Mouse (Mus musculus): Measurements from ENCODE around the gene Olfr1015. TPM values are rescaled to one million over a fixed set of nuclear protein-coding genes. Genes with fewer than 3 reads are reported as not detected.

Gene Olfr1015
- not detected for polyA plus RNA-seq (2015; fragmentation: Illumina TruSeq; extraction: RNeasy Lipid Tissue Mini Kit (QIAGEN cat#74804); ENCODE audit: insufficient read depth, low replicate concordance)

DNA sequence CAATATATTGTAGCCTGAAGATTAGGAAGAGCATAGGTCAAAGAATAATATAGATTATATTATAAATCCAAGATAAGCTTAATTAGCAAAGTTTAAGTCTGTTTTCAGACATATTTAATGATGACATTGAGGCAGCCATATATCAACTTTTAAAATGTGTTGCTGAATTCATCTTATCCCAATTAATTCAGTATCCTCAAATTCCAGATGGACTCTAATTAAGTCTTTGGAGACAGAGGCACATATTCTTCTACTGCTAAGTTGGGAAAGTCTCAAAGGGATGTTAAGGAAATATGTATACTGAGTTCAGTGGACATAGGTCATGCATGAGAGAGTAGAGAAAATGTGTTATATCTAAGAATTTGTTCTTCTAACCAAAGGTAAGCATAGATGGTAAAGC, at the start of gene Olfr1015:
Gene Olfr1015, plus strand, starts transcription at position 301 of the 400 bp plus-strand sequence.

GRCm38 (mm10) chr2:85762666-85763065, 19.2 kb upstream of the Olfr1015 start, which contains the start of gene Olfr1012:
Gene Olfr1012, minus strand, starts transcription at chr2:85762766.

GRCm38 (mm10) chr2:85766798-85767197, 15.0 kb upstream of the Olfr1015 start, which contains the start of gene Olfr1013:
Gene Olfr1013, plus strand, starts transcription at chr2:85767098.

GRCm38 (mm10) chr2:85772413-85772812, 9.4 kb upstream of the Olfr1015 start, which contains the start of gene Olfr1014:
Gene Olfr1014, plus strand, starts transcription at chr2:85772713.

DNA sequence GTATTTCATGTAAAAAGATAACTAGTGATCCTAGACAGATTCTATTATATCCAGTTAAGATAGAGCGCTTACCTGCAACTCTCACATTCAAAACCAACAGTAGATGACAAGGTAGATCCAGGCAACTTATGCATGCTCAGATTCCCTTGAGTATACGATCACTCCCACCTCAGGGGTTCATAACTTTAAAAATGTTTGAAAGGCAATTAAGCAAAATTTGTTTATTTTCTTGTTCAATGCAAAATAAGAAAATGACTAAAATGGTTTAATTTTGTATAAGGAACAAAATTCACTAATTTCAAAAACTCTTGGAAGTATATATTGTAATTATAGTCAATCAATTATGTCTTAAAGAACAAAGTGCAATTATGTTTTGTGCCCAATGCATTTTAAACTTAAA, 20.6 kb downstream of the Olfr1015 start, which contains the start of gene Olfr1016:
Gene Olfr1016, minus strand, starts transcription at position 101 of the 400 bp plus-strand sequence.

DNA sequence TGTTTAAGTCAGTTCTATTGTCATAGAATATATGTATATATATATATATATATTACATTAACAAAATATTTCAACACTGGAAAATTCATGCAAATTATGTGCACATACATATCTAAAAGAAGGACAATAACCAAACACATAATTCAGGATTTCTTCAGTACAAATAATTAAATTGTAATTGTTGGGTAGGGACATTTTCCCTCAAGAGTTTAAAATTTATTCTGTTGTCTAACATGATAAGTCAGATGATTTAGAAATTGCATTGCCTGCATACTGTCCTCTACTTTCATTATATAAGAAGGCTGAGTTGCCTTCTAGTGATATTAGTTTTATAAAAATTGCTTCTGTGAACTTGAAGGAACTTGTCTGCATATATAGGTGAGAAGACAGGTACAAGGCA, 36.4 kb downstream of the Olfr1015 start, which contains the start of gene Olfr1018:
Gene Olfr1018, plus strand, starts transcription at position 301 of the 400 bp plus-strand sequence.

Other genes starting within 250 kb of the Olfr1015 start
- not detected for gene Olfr996, start 202.8 kb upstream of the Olfr1015 start, polyA plus RNA-seq (2015; fragmentation: Illumina TruSeq; extraction: RNeasy Lipid Tissue Mini Kit (QIAGEN cat#74804); ENCODE audit: insufficient read depth, low replicate concordance)
- not detected for gene Olfr998, start 193.1 kb upstream of the Olfr1015 start, polyA plus RNA-seq (2015; fragmentation: Illumina TruSeq; extraction: RNeasy Lipid Tissue Mini Kit (QIAGEN cat#74804); ENCODE audit: insufficient read depth, low replicate concordance)
- not detected for gene Olfr1000, start 170.1 kb upstream of the Olfr1015 start, polyA plus RNA-seq (2015; fragmentation: Illumina TruSeq; extraction: RNeasy Lipid Tissue Mini Kit (QIAGEN cat#74804); ENCODE audit: insufficient read depth, low replicate concordance)
- gene Olfr1002, start 131.3 kb upstream of the Olfr1015 start, polyA plus RNA-seq (2015; fragmentation: Illumina TruSeq; extraction: RNeasy Lipid Tissue Mini Kit (QIAGEN cat#74804); ENCODE audit: insufficient read depth, low replicate concordance): not detected
- not detected for gene Olfr154, start 117.6 kb upstream of the Olfr1015 start, polyA plus RNA-seq (2015; fragmentation: Illumina TruSeq; extraction: RNeasy Lipid Tissue Mini Kit (QIAGEN cat#74804); ENCODE audit: insufficient read depth, low replicate concordance)
- not detected for gene Olfr1006, start 103.2 kb upstream of the Olfr1015 start, polyA plus RNA-seq (2015; fragmentation: Illumina TruSeq; extraction: RNeasy Lipid Tissue Mini Kit (QIAGEN cat#74804); ENCODE audit: insufficient read depth, low replicate concordance)
- not detected for gene Olfr1008, start 92.6 kb upstream of the Olfr1015 start, polyA plus RNA-seq (2015; fragmentation: Illumina TruSeq; extraction: RNeasy Lipid Tissue Mini Kit (QIAGEN cat#74804); ENCODE audit: insufficient read depth, low replicate concordance)
- gene Olfr1009, start 66.6 kb upstream of the Olfr1015 start, polyA plus RNA-seq (2015; fragmentation: Illumina TruSeq; extraction: RNeasy Lipid Tissue Mini Kit (QIAGEN cat#74804); ENCODE audit: insufficient read depth, low replicate concordance): not detected
- not detected for gene Olfr1012, start 19.3 kb upstream of the Olfr1015 start, polyA plus RNA-seq (2015; fragmentation: Illumina TruSeq; extraction: RNeasy Lipid Tissue Mini Kit (QIAGEN cat#74804); ENCODE audit: insufficient read depth, low replicate concordance)
- gene Olfr1013, start 14.9 kb upstream of the Olfr1015 start, polyA plus RNA-seq (2015; fragmentation: Illumina TruSeq; extraction: RNeasy Lipid Tissue Mini Kit (QIAGEN cat#74804); ENCODE audit: insufficient read depth, low replicate concordance): not detected
- gene Olfr1014, start 9.3 kb upstream of the Olfr1015 start, polyA plus RNA-seq (2015; fragmentation: Illumina TruSeq; extraction: RNeasy Lipid Tissue Mini Kit (QIAGEN cat#74804); ENCODE audit: insufficient read depth, low replicate concordance): not detected
- gene Olfr1016, start 20.5 kb downstream of the Olfr1015 start, polyA plus RNA-seq (2015; fragmentation: Illumina TruSeq; extraction: RNeasy Lipid Tissue Mini Kit (QIAGEN cat#74804); ENCODE audit: insufficient read depth, low replicate concordance): not detected
- not detected for gene Olfr1018, start 36.5 kb downstream of the Olfr1015 start, polyA plus RNA-seq (2015; fragmentation: Illumina TruSeq; extraction: RNeasy Lipid Tissue Mini Kit (QIAGEN cat#74804); ENCODE audit: insufficient read depth, low replicate concordance)
- not detected for gene Olfr1019, start 63.5 kb downstream of the Olfr1015 start, polyA plus RNA-seq (2015; fragmentation: Illumina TruSeq; extraction: RNeasy Lipid Tissue Mini Kit (QIAGEN cat#74804); ENCODE audit: insufficient read depth, low replicate concordance)
- not detected for gene Olfr1020, start 65.0 kb downstream of the Olfr1015 start, polyA plus RNA-seq (2015; fragmentation: Illumina TruSeq; extraction: RNeasy Lipid Tissue Mini Kit (QIAGEN cat#74804); ENCODE audit: insufficient read depth, low replicate concordance)
- gene Olfr1022, start 86.6 kb downstream of the Olfr1015 start, polyA plus RNA-seq (2015; fragmentation: Illumina TruSeq; extraction: RNeasy Lipid Tissue Mini Kit (QIAGEN cat#74804); ENCODE audit: insufficient read depth, low replicate concordance): not detected
- gene Olfr1023, start 103.6 kb downstream of the Olfr1015 start, polyA plus RNA-seq (2015; fragmentation: Illumina TruSeq; extraction: RNeasy Lipid Tissue Mini Kit (QIAGEN cat#74804); ENCODE audit: insufficient read depth, low replicate concordance): not detected
- not detected for gene Olfr1024, start 123.0 kb downstream of the Olfr1015 start, polyA plus RNA-seq (2015; fragmentation: Illumina TruSeq; extraction: RNeasy Lipid Tissue Mini Kit (QIAGEN cat#74804); ENCODE audit: insufficient read depth, low replicate concordance)
- gene Olfr1025-ps1, start 133.2 kb downstream of the Olfr1015 start, polyA plus RNA-seq (2015; fragmentation: Illumina TruSeq; extraction: RNeasy Lipid Tissue Mini Kit (QIAGEN cat#74804); ENCODE audit: insufficient read depth, low replicate concordance): not detected
- not detected for gene Olfr1026, start 139.5 kb downstream of the Olfr1015 start, polyA plus RNA-seq (2015; fragmentation: Illumina TruSeq; extraction: RNeasy Lipid Tissue Mini Kit (QIAGEN cat#74804); ENCODE audit: insufficient read depth, low replicate concordance)
- not detected for gene Olfr1028, start 168.4 kb downstream of the Olfr1015 start, polyA plus RNA-seq (2015; fragmentation: Illumina TruSeq; extraction: RNeasy Lipid Tissue Mini Kit (QIAGEN cat#74804); ENCODE audit: insufficient read depth, low replicate concordance)
- gene Olfr1029, start 191.9 kb downstream of the Olfr1015 start, polyA plus RNA-seq (2015; fragmentation: Illumina TruSeq; extraction: RNeasy Lipid Tissue Mini Kit (QIAGEN cat#74804); ENCODE audit: insufficient read depth, low replicate concordance): not detected
- not detected for gene Olfr1030, start 197.3 kb downstream of the Olfr1015 start, polyA plus RNA-seq (2015; fragmentation: Illumina TruSeq; extraction: RNeasy Lipid Tissue Mini Kit (QIAGEN cat#74804); ENCODE audit: insufficient read depth, low replicate concordance)
- gene Olfr1031, start 208.3 kb downstream of the Olfr1015 start, polyA plus RNA-seq (2015; fragmentation: Illumina TruSeq; extraction: RNeasy Lipid Tissue Mini Kit (QIAGEN cat#74804); ENCODE audit: insufficient read depth, low replicate concordance): not detected
- not detected for gene Olfr1032, start 223.5 kb downstream of the Olfr1015 start, polyA plus RNA-seq (2015; fragmentation: Illumina TruSeq; extraction: RNeasy Lipid Tissue Mini Kit (QIAGEN cat#74804); ENCODE audit: insufficient read depth, low replicate concordance)
- gene Olfr1033, start 238.6 kb downstream of the Olfr1015 start, polyA plus RNA-seq (2015; fragmentation: Illumina TruSeq; extraction: RNeasy Lipid Tissue Mini Kit (QIAGEN cat#74804); ENCODE audit: insufficient read depth, low replicate concordance): 3.5 TPM

Data from spleen, adult 10 weeks (tissue).